Mouse (Mus musculus): ENCODE results near the gene Osgin1.

- TF ChIP-seq EP300 (optimal IDR thresholded peaks at IDR 0.05) (no peak), CTCF (IDR thresholded peaks at IDR 0.05; ENCODE audit: low read depth) (no peak)
These were observed 39.8 kb upstream of the Osgin1 start for GRCm38 (mm10) chr8:119394097-119394496.
